Mouse (Mus musculus): ENCODE data around the gene Sema4d.

DNA sequence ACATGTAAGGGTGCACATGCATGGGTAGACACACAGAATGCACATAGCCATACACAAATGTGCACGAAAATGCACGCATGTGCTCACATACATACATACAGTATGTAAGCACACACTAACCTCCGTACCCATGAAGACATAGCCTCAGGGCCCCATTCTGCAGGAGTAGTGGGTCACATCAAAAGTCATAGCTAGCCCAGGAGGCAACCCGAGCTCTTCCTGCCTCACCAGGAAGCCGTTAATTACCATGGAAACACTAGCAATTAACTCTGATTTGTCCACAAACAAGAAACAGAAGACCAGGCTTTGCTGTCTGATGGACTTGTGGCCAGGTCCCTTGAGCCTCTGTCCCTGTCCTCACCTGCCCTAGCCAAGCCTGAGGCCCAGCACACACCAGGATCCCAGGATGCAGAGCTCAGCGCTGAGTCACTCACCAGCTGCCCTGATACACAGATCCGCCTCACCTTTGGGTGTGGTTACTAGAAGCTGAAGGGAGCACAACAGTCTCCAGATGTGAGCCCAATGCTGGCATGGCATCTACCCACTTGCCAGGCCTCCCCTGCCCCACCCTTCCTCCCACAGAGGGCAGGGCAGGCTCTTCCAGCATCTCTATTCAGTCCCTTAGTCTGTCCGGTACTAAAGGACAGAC is 67.5 kb downstream of the Sema4d start:
- no peak for TF ChIP-seq CTCF (conservative IDR thresholded peaks at IDR 0.05; ENCODE audit: low read length)
- TF ChIP-seq NANOG (IDR thresholded peaks at IDR 0.05; ENCODE audit: borderline replicate concordance, low read length) = no peak
- no peak for TF ChIP-seq POU5F1 (IDR thresholded peaks at IDR 0.05; ENCODE audit: borderline replicate concordance, low read length)

Measured in E14TG2a.4 (cell line).